Mouse (Mus musculus) midbrain, embryonic 14.5 days (tissue): ENCODE results near the gene Tns3. TPM values are rescaled to one million over a fixed set of nuclear protein-coding genes. Genes with fewer than 3 reads are reported as not detected.

Experiments used
- ATAC-seq: fragments of 200-750 bp; cut with Nextera tagmentation; 2 replicates; pipeline ENCODE4 v1.8.0; 2017; ENCODE audit warnings: moderate number of reproducible peaks, moderate library complexity; ENCODE audit not compliant: low FRiP score, low TSS enrichment
- DNase-seq: peaks from one replicate; pipeline ENCODE4 v3.0.0-alpha.2; 2015
- H3K27ac ChIP-seq: fragments of 300-500 bp; sonication (generic); replicated peaks from 2 replicates; pipeline ENCODE4 v1.5.1; 2014; ENCODE audit warnings: mild to moderate bottlenecking, low read depth, low read length, moderate library complexity
- H3K27me3 ChIP-seq: fragments of 300-500 bp; sonication (generic); 2 replicates; pipeline ENCODE4 v1.6.1; 2014; ENCODE audit warnings: low read length, control low read depth, mixed read lengths; ENCODE audit not compliant: control insufficient read depth, insufficient read depth
- H3K36me3 ChIP-seq: fragments of 300-500 bp; sonication (generic); 2 replicates; pipeline ENCODE4 v1.6.1; 2014; ENCODE audit warnings: low read length, control low read depth; ENCODE audit not compliant: control insufficient read depth, insufficient read depth
- H3K4me1 ChIP-seq: fragments of 300-500 bp; sonication (generic); 2 replicates; pipeline ENCODE4 v1.6.1; 2014; ENCODE audit warnings: mild to moderate bottlenecking, antibody characterized with exemption, low read length, control low read depth; ENCODE audit not compliant: control insufficient read depth, insufficient read depth
- H3K4me2 ChIP-seq: fragments of 300-500 bp; sonication (generic); 2 replicates; pipeline ENCODE4 v1.6.1; 2014; ENCODE audit warnings: mild to moderate bottlenecking, low read length, moderate library complexity
- H3K4me3 ChIP-seq: fragments of 300-500 bp; sonication (generic); replicated peaks from 2 replicates; pipeline ENCODE4 v1.5.1; 2014; ENCODE audit warnings: low read depth, low read length
- H3K9ac ChIP-seq: fragments of 300-500 bp; sonication (generic); replicated peaks from 2 replicates; pipeline ENCODE4 v1.6.1; 2014; ENCODE audit warnings: mild to moderate bottlenecking, low read length, moderate library complexity
- H3K9me3 ChIP-seq: fragments of 300-500 bp; sonication (generic); 2 replicates; pipeline ENCODE4 v1.6.1; 2016; ENCODE audit warnings: low read length, control low read depth, mixed read lengths; ENCODE audit not compliant: control insufficient read depth
- WGBS: fragments of 180-500 bp; shearing (Covaris S2); extraction: QIAGEN DNeasy Blood & Tissue Kit; methylation state at CpG from one replicate; pipeline ENCODE4 v1.1.7; 2014; 5-methylcytosine and 5-hydroxymethylcytosine counted together
- polyA plus RNA-seq: library from polyadenylated mRNA; unstranded; fragments of >200 nt; fragmentation: Nextera tagmentation; extraction: Ambion mirVana; gene quantifications from 2 replicates; pipeline ENCODE4 v1.2.1, GENCODE M21; 2014

The Tns3 gene
- polyA plus RNA-seq, 1 experiment from 2014 or later, result 4.4 TPM

DNA sequence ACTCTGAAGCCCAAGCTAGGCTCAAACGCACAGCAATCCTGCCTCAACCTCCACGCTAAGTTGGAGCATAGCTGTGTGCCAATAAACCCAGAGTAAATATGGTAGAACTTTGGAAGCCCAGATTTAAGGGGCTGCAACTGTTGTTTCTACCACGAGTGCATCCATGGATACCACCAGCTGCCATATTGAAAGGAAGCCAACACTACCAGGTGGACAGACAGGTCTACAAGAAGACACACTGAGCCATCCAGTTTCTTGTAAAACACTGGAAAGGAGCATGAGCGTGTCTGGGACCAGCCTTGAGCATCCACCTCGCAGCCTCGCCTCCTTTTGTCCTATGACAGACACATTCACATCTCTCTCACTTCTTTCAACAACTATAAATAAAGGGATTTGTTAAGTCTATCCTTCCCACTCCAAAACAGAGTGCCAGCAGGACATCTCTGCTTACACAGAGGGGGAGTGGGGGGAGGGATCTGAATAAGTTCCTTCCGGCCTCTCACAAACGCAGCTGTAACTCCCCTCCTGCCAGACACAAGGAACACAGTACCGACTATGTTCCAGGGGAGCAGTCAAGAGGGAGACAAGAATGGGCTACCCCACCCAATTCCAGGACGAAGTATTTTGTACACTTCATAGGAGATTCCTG is 77.2 kb downstream of the Tns3 start:
- Histone ChIP-seq H3K4me1 (peaks cover 5% of the 10 kb centered on the region; the same call in 1 of the 2 replicates), H3K27me3 (no peaks in the 10 kb centered on the region), H3K36me3 (no peaks in the 10 kb centered on the region), H3K9me3 (no peaks in the 10 kb centered on the region), H3K27ac (no peak overlapping the region), H3K4me3 (no peak overlapping the region), H3K4me2 (no peak overlapping the region), H3K9ac (no peak overlapping the region)
- ATAC-seq (no peak), DNase-seq (no peak)
- 36% methylated on average over 10 of the region's 10 CpGs for WGBS

DNA sequence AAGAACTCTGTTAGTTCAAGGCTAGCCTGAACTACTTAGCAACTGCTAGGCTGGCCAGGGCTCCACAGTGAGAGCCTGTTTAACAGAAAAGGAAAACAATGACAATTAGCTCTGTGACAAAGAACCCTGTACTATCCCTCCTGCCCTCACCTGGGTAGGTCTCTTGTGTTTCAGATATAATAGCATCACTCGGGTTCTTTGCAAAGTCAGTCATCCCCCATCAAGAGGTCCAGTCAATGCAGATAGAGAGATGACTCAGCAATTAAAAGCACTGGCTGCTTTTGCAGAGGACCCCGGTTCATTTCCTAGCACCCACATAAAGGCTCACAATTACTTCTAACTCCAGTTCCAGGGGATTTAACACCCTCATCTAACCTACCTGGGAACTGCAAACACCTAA is 78.0 kb downstream of the Tns3 start:
- Histone ChIP-seq H3K4me1 (peaks cover 5% of the 10 kb centered on the region; the same call in 1 of the 2 replicates), H3K4me3 (no peak overlapping the region), H3K27ac (no peak overlapping the region), H3K27me3 (no peaks in the 10 kb centered on the region), H3K9ac (no peak overlapping the region), H3K36me3 (no peaks in the 10 kb centered on the region), H3K9me3 (no peaks in the 10 kb centered on the region), H3K4me2 (no peak overlapping the region)
- WGBS, result 88% methylated on average over 2 of the region's 2 CpGs
- ATAC-seq (no peak), DNase-seq (no peak)

DNA sequence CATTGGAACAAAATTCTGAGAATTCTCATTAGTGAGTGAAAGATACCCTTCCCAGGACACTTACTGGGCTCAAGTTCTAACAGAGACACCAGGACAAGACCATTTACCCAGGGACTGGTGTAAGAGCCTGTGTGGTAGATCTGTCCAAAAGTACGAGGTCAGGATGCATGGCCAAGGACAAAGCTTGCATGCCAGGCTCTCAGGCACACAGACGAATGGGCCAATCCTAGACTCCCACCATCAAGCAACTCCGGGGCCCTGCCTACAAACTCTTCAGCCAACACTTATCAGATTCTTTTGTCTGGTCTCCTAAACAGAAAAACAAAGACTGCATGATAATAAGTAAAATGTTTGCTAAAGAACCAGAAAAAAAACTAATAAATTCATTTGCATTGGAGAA is 78.6 kb downstream of the Tns3 start:
- Histone ChIP-seq H3K9ac (no peak overlapping the region), H3K4me1 (peaks cover 5% of the 10 kb centered on the region; the same call in 1 of the 2 replicates), H3K27ac (no peak overlapping the region), H3K36me3 (no peaks in the 10 kb centered on the region), H3K4me3 (no peak overlapping the region), H3K27me3 (no peaks in the 10 kb centered on the region), H3K9me3 (no peaks in the 10 kb centered on the region), H3K4me2 (no peak overlapping the region)
- no peak for ATAC-seq
- DNase-seq, result no peak
- 79% methylated on average over 3 of the region's 3 CpGs for WGBS

DNA sequence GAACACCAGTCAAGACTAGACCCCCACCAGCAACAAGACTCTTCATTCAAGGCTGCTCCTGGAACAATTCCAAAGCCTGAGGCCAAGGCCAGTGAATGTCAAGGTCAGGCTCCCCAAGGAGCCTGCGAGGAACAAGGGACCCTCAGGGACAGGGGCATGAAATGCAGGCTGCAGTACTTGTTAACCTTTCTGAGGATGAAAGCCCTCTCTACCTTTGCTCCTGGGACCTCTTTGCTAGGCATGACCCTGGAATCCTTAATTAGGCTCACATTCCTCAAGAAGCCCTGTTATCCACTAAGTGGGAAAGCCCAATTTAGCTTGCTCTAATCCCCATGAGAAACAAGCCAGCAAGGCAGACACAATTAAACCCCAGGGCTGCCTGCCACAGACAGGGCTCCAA is 79.4 kb downstream of the Tns3 start:
- Histone ChIP-seq H3K4me3 (no peak overlapping the region), H3K36me3 (no peaks in the 10 kb centered on the region), H3K9ac (no peak overlapping the region), H3K4me2 (no peak overlapping the region), H3K9me3 (no peaks in the 10 kb centered on the region), H3K27me3 (no peaks in the 10 kb centered on the region), H3K4me1 (peaks cover 5% of the 10 kb centered on the region; the same call in 1 of the 2 replicates), H3K27ac (no peak overlapping the region)
- ATAC-seq, result no peak
- 46% methylated on average over 1 of the region's 1 CpGs for WGBS
- no peak for DNase-seq

DNA sequence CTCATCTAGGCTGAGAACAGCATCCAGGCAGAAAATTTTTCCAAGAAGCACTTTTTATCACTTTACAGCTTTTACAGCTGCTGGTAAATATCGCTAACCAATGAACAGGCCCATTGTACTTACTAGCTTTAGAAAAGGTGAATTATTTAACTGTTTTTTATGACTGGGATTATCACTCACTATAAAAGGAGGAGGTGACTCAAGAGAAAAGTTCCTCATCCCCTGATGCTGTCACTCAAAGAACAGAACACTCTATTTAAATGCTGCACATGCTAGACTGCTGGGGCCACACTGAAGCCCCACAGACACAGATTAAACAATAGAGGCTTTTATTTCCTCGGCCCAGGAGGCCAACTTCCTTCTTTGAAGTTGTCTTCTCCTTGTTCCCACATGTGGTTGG is 80.0 kb downstream of the Tns3 start:
- 57% methylated on average over 2 of the region's 2 CpGs for WGBS
- peaks cover 5% of the 10 kb centered on the region; the same call in 1 of the 2 replicates for H3K4me1 ChIP-seq

DNA sequence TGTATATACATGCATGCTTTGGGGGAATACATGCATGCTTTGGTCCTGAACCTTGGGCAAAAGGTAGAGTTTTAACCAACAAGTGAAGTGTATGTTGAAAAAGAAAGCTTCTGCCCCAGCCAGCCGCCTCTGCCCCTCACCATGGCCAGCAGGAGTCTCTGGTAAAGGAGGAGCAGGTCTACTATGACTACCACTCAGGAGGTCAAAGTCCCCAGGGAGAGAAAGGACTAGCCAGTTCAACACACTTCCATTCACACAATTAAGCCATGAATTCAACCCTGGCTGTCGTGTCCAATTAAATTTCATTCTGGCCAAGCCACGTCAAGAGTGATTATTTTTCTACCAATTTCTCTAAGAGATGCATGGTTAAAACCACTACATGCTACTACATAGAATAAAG is 81.2 kb downstream of the Tns3 start:
- Histone ChIP-seq H3K9me3 (no peaks in the 10 kb centered on the region), H3K36me3 (no peaks in the 10 kb centered on the region), H3K27me3 (no peaks in the 10 kb centered on the region), H3K9ac (no peak overlapping the region), H3K4me3 (no peak overlapping the region), H3K4me2 (no peak overlapping the region), H3K4me1 (peaks cover 5% of the 10 kb centered on the region; the same call in 1 of the 2 replicates), H3K27ac (no peak overlapping the region)
- DNase-seq (no peak), ATAC-seq (no peak)
- WGBS, result 86% methylated on average over 3 of the region's 3 CpGs

More for the DNA sequence above, 80.0 kb downstream of the Tns3 start:
- Histone ChIP-seq H3K4me2 (no peak overlapping the region), H3K9me3 (no peaks in the 10 kb centered on the region), H3K36me3 (no peaks in the 10 kb centered on the region), H3K27ac (no peak overlapping the region), H3K27me3 (no peaks in the 10 kb centered on the region), H3K9ac (no peak overlapping the region), H3K4me3 (no peak overlapping the region)
- ATAC-seq (no peak), DNase-seq (no peak)

DNA sequence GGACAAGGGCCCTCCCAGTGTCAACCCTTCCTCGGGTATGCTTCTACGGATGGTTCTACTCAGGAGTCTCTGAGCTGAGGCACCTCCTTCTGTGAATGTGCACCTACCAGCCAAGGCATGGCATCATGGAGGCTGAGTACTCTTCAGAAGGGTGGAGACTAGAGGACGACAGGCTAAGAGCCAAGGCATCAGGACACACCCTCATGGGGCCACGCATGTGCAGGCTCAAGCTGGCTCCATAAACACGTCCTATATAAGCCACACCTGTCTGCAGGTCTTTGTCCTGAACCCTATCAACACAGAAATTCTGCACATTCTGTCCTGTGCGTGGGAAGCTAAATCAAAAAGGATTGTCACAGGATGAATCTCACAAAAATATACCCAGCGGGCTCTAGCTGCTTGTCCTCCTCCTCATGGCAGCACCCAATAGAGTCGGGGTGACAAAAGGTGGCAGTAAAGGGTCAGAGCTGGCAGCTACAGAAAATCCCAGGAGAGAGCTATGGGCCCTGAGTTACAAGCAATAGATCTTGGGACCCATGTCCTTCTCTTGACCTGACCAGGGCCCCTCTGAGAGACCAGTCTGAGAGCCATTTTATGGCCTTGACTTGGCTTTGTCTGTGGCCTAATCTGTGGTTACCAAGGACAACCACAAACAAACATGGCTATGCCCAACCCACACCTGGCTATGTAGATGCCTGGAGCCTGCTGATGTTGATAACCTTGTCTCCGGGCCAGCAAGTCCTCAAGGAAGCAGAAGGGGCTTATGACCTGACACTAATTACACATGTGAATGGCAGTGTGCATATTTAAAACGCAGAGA is 82.0 kb downstream of the Tns3 start:
- Histone ChIP-seq H3K4me3 (no peak overlapping the region), H3K27me3 (no peaks in the 10 kb centered on the region), H3K4me2 (no peak overlapping the region), H3K27ac (no peak overlapping the region), H3K4me1 (peaks cover 5% of the 10 kb centered on the region; the same call in 1 of the 2 replicates), H3K36me3 (no peaks in the 10 kb centered on the region), H3K9ac (no peak overlapping the region), H3K9me3 (no peaks in the 10 kb centered on the region)
- 0 out of 2 replicates have a peak, but pooled peaks have one; percentile 3 for ATAC-seq
- DNase-seq, result no peak
- 89% methylated on average over 10 of the region's 10 CpGs for WGBS

DNA sequence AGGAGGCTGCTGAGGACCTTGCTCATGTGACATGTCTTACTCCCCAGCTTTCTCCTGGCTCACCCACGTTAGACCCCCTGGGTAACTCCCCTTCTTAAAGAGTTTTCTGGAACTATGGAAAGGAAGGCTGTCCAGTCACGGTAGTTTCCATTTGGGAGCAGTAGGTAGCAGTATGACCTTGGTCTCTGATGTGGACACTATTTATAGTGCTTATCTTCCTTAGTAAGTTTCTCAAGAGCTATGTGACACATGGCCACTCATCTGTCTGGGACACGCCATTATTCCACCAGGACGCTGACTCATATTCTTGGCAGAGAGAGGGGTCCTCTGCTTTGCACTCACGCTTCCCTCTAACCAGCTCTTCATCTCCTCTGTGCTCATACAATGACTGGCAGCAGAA is 84.5 kb downstream of the Tns3 start:
- Histone ChIP-seq H3K27ac (no peak overlapping the region), H3K36me3 (no peaks in the 10 kb centered on the region), H3K4me2 (no peak overlapping the region), H3K9me3 (no peaks in the 10 kb centered on the region), H3K4me1 (peaks cover under 1% of the 10 kb centered on the region; the same call in 1 of the 2 replicates), H3K27me3 (no peaks in the 10 kb centered on the region), H3K9ac (no peak overlapping the region), H3K4me3 (no peak overlapping the region)
- DNase-seq, result no peak
- no peak for ATAC-seq
- 91% methylated on average over 5 of the region's 5 CpGs for WGBS
